Mouse (Mus musculus) liver, adult 2 months (tissue): ENCODE data around the gene Fryl.

Experiments
- CTCF ChIP-seq: fragments of 200-500 bp; IDR thresholded peaks from 2 replicates; pipeline ENCODE4 v1.5.1; 2011; ENCODE audit warnings: low read depth, low read length, control low read depth
- POLR2A ChIP-seq: fragments of 200-500 bp; IDR thresholded peaks from 2 replicates; pipeline ENCODE4 v1.6.1; 2011; ENCODE audit warnings: low read length, control low read depth; ENCODE audit not compliant: insufficient read depth; ENCODE audit errors: extremely low read depth

GRCm38 (mm10) chr5:73137561-73137960 is 118.9 kb downstream of the Fryl start:
- TF ChIP-seq CTCF (no peak), POLR2A (no peak)
